Mouse (Mus musculus) gastrocnemius, adult 2 months (tissue): ENCODE measurements at regions not wholly inside any gene's neighbourhood (a gene's known extent, or its start where the extent isn't known, plus 50 kb on each side); places are given as distances from the start of the nearest gene placed in this dataset.

Experiments used
- DNase-seq: peaks from one replicate; pipeline ENCODE4 v3.0.0; 2022
- H3K27ac ChIP-seq: fragments of 200-600 bp; 2 replicates; pipeline ENCODE4 v1.8.1; 2022; ENCODE audit warnings: mild to moderate bottlenecking
- H3K4me3 ChIP-seq: fragments of 200-600 bp; 2 replicates; pipeline ENCODE4 v1.8.1; 2022; ENCODE audit warnings: mild to moderate bottlenecking, moderate library complexity
- CTCF ChIP-seq: fragments of 200-600 bp; IDR thresholded peaks from 2 replicates; pipeline ENCODE4 v1.8.1; 2022; ENCODE audit warnings: antibody characterized with exemption, mild to moderate bottlenecking, moderate library complexity
- intact Hi-C: fragments of 180-260 bp; cut with DNase I; formaldehyde crosslinking; loops from one replicate; pipeline ENCODE4 v1.15.1; 2025

DNA sequence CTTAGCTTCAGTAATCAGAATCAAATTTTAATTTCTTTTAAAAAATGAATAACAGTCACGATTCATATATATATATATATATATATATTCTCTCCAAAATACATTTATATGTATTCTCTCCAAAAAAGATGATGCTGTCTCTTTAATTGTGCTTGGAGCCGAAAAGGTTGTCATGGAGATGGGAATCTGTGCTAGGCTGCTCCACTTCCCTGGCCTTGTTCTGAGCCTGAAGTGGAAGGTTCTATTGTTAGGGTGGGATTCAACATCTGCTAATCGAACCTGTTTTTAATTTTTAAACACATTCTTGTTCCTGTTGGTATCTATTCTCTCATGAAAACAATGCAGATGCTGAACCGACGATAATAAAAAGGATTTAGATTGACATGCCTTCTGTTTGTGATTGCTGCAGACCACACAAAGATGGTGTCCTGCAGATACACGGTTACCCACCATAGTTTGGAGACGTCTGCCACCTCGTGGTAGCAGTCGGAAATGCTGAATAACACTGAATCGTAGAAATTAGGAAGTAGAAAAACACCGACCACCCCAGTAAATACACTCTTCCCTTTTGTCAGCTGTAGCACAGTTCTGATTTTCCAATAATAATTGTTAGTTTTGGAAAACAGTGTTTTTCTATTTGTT is 77.9 kb upstream of the Plppr4 start:
- peak; percentile 60 for DNase-seq
- Histone ChIP-seq H3K27ac (no peak overlapping the region), H3K4me3 (no peak overlapping the region)
- TF ChIP-seq CTCF, result peak; percentile 83
- intact Hi-C loops, result loop anchor here (1.0 kb wide), 2 partner anchors 318 to 533 kb away; no protein-coding TSS in a partner anchor

DNA sequence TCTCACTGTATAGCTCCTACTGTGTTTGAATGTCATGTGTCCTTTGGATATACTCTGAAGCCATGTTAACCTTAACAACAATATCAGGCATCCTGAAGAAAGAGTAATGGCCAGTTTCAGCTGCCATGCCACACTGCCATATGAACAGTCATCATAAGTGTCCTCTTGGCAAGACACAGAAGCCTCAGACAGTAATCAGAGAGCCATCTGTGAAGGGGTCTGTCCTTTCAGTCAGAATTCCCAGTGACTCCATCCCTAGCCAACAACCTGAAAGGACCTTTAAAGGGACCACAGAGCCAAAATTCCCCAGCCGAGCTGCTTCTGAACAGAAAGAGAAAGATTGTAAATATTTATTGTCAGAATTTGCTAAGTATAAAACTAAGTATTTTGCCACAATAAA is 63.9 kb upstream of the Plppr4 start:
- intact Hi-C loops, result no loop called here
- TF ChIP-seq CTCF, result no peak
- no peak for DNase-seq
- no peak overlapping the region for H3K27ac ChIP-seq
- H3K4me3 ChIP-seq, result no peak overlapping the region

DNA sequence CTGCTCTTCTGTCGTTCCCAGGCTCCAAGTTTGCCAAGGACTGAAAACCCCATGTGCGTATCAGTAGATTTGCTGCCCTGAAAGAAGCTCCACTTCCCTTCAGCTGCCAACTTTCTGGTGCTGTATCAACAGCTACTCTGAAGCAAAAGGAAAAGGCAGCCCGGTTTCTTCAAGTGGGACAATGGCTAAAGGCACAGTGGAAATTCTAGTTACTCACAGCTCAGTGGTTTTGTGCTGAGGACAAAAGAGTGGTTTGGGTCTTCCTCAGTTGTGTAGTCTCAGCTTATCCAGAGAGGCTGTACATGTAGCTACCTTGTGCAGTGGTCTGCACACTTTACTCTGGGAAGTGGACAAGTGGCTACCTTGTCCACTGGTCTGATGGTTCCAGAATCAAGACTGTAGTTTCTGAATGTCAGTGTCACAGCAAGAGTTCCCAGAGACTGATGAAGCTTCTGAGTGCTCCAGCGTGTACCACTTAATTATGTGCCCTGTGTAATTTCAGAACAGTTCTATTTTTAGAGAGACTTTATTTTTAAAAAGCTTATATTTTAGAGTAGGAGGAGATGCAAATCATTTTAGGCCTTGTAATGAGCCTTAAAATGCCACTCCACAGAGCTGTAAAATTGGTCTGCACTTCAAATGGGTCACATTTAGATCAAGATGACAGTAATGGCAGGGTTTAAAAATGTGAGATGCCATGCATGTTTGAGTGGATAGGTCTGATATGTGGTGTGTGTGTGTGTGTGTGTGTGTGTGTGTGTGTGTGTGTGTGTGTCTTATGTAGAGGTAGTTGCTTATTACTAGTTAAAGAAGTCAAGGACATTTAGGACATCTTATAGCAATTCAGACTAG is 52.4 kb upstream of the Plppr4 start:
- Histone ChIP-seq H3K27ac (no peak overlapping the region), H3K4me3 (no peak overlapping the region)
- intact Hi-C loops, result no loop called here
- DNase-seq, result no peak
- TF ChIP-seq CTCF, result no peak
